Mouse (Mus musculus) adrenal gland (tissue): Measurements from ENCODE around the gene Cbln3.

Experiments
- intact Hi-C: fragments of 180-260 bp; cut with DNase I; formaldehyde crosslinking; loops from one replicate; pipeline ENCODE4 v1.15.1; 2025
- long read RNA-seq, 2 experiments: library from polyadenylated mRNA; unstranded; transcript quantifications; one replicate each; pipeline ENCODE4 v2.0.0; 2020; ENCODE audit warnings: borderline replicate concordance in 1 of 2; ENCODE audit not compliant: insufficient replicate concordance in 1 of 2

Cbln3 gene
- long read RNA-seq, experiment 1 = 0 reads
- long read RNA-seq, experiment 2 = 0 reads

- intact Hi-C loops = no loop called here
These were observed at the start of gene Cbln3 for GRCm38 (mm10) chr14:55884166-55884565. Gene Cbln3, minus strand, starts transcription at chr14:55884392.

GRCm38 (mm10) chr14:55933586-55933985 lies 49.4 kb upstream of the Cbln3 start:
- intact Hi-C loops = no loop called here

GRCm38 (mm10) chr14:55929263-55929997 lies 45.2 kb upstream of the Cbln3 start:
- intact Hi-C loops = no loop called here

GRCm38 (mm10) chr14:55926847-55927246 lies 42.7 kb upstream of the Cbln3 start:
- intact Hi-C loops = no loop called here

GRCm38 (mm10) chr14:55922475-55923232 lies 38.5 kb upstream of the Cbln3 start:
- intact Hi-C loops = no loop called here

- intact Hi-C loops = loop anchor here (2.0 kb wide), 1 partner anchor 40 kb away; no protein-coding TSS in a partner anchor
These were observed 34.3 kb upstream of the Cbln3 start for GRCm38 (mm10) chr14:55918240-55919082.

- intact Hi-C loops = no loop called here
These were observed 29.2 kb upstream of the Cbln3 start for GRCm38 (mm10) chr14:55913406-55913805.

- intact Hi-C loops = no loop called here
These were observed 21.3 kb upstream of the Cbln3 start for GRCm38 (mm10) chr14:55905518-55905917.

GRCm38 (mm10) chr14:55900414-55900755 lies 16.2 kb upstream of the Cbln3 start:
- intact Hi-C loops = no loop called here

GRCm38 (mm10) chr14:55899701-55900413 lies 15.7 kb upstream of the Cbln3 start, which contains the start of gene Sdr39u1:
Gene Sdr39u1, minus strand, starts transcription at chr14:55900293.
- intact Hi-C loops = no loop called here

GRCm38 (mm10) chr14:55898947-55899346 lies 14.8 kb upstream of the Cbln3 start:
- intact Hi-C loops = no loop called here

GRCm38 (mm10) chr14:55897671-55898070 lies 13.5 kb upstream of the Cbln3 start:
- intact Hi-C loops = no loop called here

GRCm38 (mm10) chr14:55886571-55887382 lies 2.6 kb upstream of the Cbln3 start:
- intact Hi-C loops = no loop called here

- intact Hi-C loops = no loop called here
These were observed 1.6 kb upstream of the Cbln3 start for GRCm38 (mm10) chr14:55885791-55886271.

GRCm38 (mm10) chr14:55885114-55885790 lies 1.1 kb upstream of the Cbln3 start:
- intact Hi-C loops = no loop called here

- intact Hi-C loops = no loop called here
These were observed 521 bp upstream of the Cbln3 start, which contains the start of gene Khnyn for GRCm38 (mm10) chr14:55884713-55885113. Gene Khnyn, plus strand, starts transcription at chr14:55884947.

- intact Hi-C loops = no loop called here
These were observed 529 bp downstream of the Cbln3 start for GRCm38 (mm10) chr14:55883663-55884062.

GRCm38 (mm10) chr14:55883149-55883661 lies 987 bp downstream of the Cbln3 start:
- intact Hi-C loops = no loop called here

- intact Hi-C loops = no loop called here
These were observed 2.0 kb downstream of the Cbln3 start for GRCm38 (mm10) chr14:55882171-55882641.
